Mouse (Mus musculus) kidney, adult 2 months (tissue): ENCODE results near the gene Il1a.

Experiments used
- CTCF ChIP-seq: fragments of 200-500 bp; conservative IDR thresholded peaks from 2 replicates; pipeline ENCODE4 v1.5.1; 2011; ENCODE audit warnings: low read depth, mild to moderate bottlenecking, control low read depth, low read length, moderate library complexity, mixed read lengths; ENCODE audit not compliant: insufficient read depth, insufficient read length
- POLR2A ChIP-seq: fragments of 200-500 bp; IDR thresholded peaks from one replicate; pipeline ENCODE4 v1.6.1; 2011; ENCODE audit warnings: low read depth, low read length, control low read depth

DNA sequence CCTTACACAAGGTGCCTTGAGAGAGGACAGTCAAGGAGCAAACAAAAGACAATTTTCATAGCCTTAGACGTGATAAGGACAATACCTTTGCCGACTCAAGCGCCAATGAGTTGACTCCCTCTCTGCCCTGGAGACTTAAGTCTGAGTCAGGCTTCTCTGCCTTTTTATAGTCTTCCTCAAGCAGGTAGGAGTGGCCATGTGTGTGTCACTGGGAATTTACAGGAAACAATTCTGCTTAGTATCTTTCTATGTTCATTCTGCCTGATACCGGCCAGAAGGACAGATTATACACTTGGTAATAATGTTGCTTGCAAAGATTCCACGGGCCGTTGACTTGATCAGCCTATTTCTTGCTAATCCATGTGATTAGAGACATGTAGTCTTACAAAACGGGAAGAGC lies at the start of gene Il1a:
- TF ChIP-seq CTCF (no peak), POLR2A (no peak)
